Mouse (Mus musculus) liver, embryonic 14 days (tissue): Measurements from ENCODE around the gene Olfr721-ps1. TPM values are rescaled to one million over a fixed set of nuclear protein-coding genes. Genes with fewer than 3 reads are reported as not detected.

ENCODE experiments used
- polyA plus RNA-seq: library from polyadenylated mRNA; depleted of rRNA; stranded (reverse); fragments of >200 nt; gene quantifications from 2 replicates; pipeline ENCODE4 v1.2.3, GENCODE M21; 2012; rRNA removed

The Olfr721-ps1 gene
- not detected in 2 replicates for polyA plus RNA-seq

DNA sequence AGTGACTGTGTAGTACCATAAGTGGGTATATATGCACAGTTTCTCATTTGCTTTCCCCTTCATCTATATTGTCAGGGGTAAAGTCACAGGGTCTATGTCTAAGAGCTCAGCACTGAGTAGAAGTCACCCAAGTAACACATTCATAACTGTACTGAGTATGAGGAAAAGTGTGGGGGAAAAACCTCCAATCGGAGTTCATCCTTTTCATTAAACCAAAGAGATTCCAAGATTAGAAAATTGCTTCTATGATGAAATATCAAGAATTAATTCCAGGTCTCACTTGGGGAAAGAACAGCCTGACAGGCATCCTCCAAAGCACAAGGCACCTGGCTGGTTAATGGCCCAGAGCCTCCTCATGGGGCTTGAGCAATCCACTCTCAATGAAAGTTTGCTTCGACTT is at the start of gene Olfr721-ps1:
Olfr721-ps1 (plus strand) TSS at position 301 of the 400 bp plus-strand sequence.

Other genes starting within 250 kb of the Olfr721-ps1 start
- gene Olfr720, start 214.5 kb upstream of the Olfr721-ps1 start, polyA plus RNA-seq: not detected in 2 replicates
- not detected in 2 replicates for gene Olfr31, start 78.5 kb upstream of the Olfr721-ps1 start, polyA plus RNA-seq
- gene Il3ra, start 55.0 kb upstream of the Olfr721-ps1 start, polyA plus RNA-seq: 5.1 TPM in 2 replicates